Mouse (Mus musculus): ENCODE measurements around the gene Zfpm1.

The Zfpm1 gene

GRCm38 (mm10) chr8:122354157-122354556 is 72.2 kb downstream of the Zfpm1 start:
- DNase-seq = no peak

- DNase-seq = no peak
Observed at GRCm38 (mm10) chr8:122355642-122356606, 74.0 kb downstream of the Zfpm1 start.

GRCm38 (mm10) chr8:122357202-122357601 is 75.3 kb downstream of the Zfpm1 start:
- DNase-seq = no peak

- DNase-seq = no peak
Observed at GRCm38 (mm10) chr8:122357641-122358040, 75.7 kb downstream of the Zfpm1 start.

GRCm38 (mm10) chr8:122359111-122359775 is 77.3 kb downstream of the Zfpm1 start:
- DNase-seq = no peak

GRCm38 (mm10) chr8:122360696-122361416 is 78.9 kb downstream of the Zfpm1 start, which contains the start of gene Trhr2:
Trhr2 (minus strand) TSS chr8:122360746.
- DNase-seq = no peak

- no peak for DNase-seq
Observed at GRCm38 (mm10) chr8:122362271-122362670, 80.3 kb downstream of the Zfpm1 start.

GRCm38 (mm10) chr8:122362967-122363366 is 81.0 kb downstream of the Zfpm1 start:
- DNase-seq = no peak

- DNase-seq = no peak
Observed at GRCm38 (mm10) chr8:122368494-122368893, 86.6 kb downstream of the Zfpm1 start.

- peak; percentile 74 for DNase-seq
Observed at GRCm38 (mm10) chr8:122369665-122370064, 87.7 kb downstream of the Zfpm1 start.

- DNase-seq = no peak
Observed at GRCm38 (mm10) chr8:122371706-122372105, 89.8 kb downstream of the Zfpm1 start.

- no peak for DNase-seq
Observed at GRCm38 (mm10) chr8:122375320-122375719, 93.4 kb downstream of the Zfpm1 start.

GRCm38 (mm10) chr8:122375751-122376364 is 93.9 kb downstream of the Zfpm1 start:
- no peak for DNase-seq

GRCm38 (mm10) chr8:122376365-122377231 is 94.7 kb downstream of the Zfpm1 start, which contains the start of gene Zc3h18:
Zc3h18 (plus strand) TSS chr8:122376609.
- peak; percentile 99 for DNase-seq

GRCm38 (mm10) chr8:122383039-122383438 is 101.1 kb downstream of the Zfpm1 start:
- DNase-seq = no peak

Measured in right cerebral cortex, postnatal 4 days (tissue).